Mouse (Mus musculus) left cerebral cortex, adult 2 months (tissue): ENCODE measurements around the gene Hsp90aa1. TPM values are rescaled to one million over a fixed set of nuclear protein-coding genes. Genes with fewer than 3 reads are reported as not detected.
"Not testable (repeated sequence)": the region's sequence is repeated elsewhere in the genome, so short reads cannot be mapped to it uniquely, and the experiment has no call there.

Experiments used
- DNase-seq, 2 experiments: peaks; one replicate each; pipeline ENCODE4 v3.0.0; 2021 to 2022; ENCODE audit warnings: low spot score in 2 of 2, mixed read lengths in 1 of 2; ENCODE audit errors: extremely low spot score in 1 of 2
- H3K27ac ChIP-seq: fragments of 200-600 bp; 2 replicates; pipeline ENCODE4 v1.8.1; 2022
- H3K4me3 ChIP-seq: fragments of 200-600 bp; 2 replicates; pipeline ENCODE4 v1.8.1; 2022
- CTCF ChIP-seq: fragments of 200-600 bp; IDR thresholded peaks from 2 replicates; pipeline ENCODE4 v1.8.1; 2022; ENCODE audit warnings: antibody characterized with exemption, mild to moderate bottlenecking, moderate library complexity
- intact Hi-C: fragments of 180-260 bp; cut with DNase I; formaldehyde crosslinking; loops from one replicate; pipeline ENCODE4 v1.15.1; 2025
- total RNA-seq, 2 experiments: library from RNA; stranded (reverse); gene quantifications; 2 replicates each; pipeline ENCODE4 v1.2.3; 2021

Hsp90aa1 gene
- total RNA-seq, 2 experiments from 2014 or later: 993 to 1,084 TPM

DNA sequence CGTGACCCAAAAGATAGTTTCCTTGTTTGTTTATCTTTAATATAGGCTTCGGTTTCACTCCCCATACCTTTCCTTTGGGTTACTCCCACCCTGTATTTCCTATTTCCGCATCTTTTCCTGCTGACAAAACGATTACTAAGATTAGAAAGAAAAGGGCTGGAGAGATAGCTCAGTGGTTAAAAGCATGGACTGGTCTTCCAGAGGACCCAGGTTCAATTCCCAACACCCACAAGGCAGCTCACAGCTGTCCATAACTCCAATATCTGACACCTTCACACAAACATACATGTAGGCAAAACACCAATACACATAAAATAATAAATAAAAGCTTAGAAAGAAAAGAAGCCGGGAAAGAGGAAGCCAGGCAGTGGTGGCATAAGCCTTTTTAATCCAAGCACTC, 5.1 kb downstream of the Hsp90aa1 start:
- no peak overlapping the region for H3K4me3 ChIP-seq
- DNase-seq: no peak
- H3K27ac ChIP-seq: no peak overlapping the region
- intact Hi-C loops: loop anchor here (2.0 kb wide), 3 partner anchors 39 to 143 kb away; partner anchors contain the start of genes Dync1h1, Mok and Wdr20
- TF ChIP-seq CTCF: no peak

DNA sequence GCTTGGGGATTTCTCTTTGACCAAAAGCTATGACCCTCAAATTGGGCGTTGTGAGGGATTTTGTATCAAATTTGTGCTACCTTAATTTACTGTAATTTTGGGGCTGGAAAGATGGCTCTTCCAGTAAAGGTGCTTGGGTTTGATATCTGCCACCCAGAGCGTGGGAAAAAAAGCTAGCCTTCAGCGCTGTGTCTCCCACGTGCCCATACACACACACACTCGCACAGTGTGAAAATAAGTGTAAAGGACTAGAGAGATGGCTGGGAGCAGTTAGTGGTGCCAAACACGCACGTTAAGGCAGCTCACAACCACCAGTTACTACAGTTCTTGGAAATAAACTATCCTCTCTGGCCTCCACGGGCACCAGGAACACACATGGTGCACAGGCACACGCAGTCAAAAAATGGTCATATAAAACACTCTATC, 5.5 kb downstream of the Hsp90aa1 start:
- no peak for TF ChIP-seq CTCF
- no peak for DNase-seq
- H3K27ac ChIP-seq: peak overlapping the region; percentile 93
- peak overlapping the region; percentile 68 for H3K4me3 ChIP-seq
- intact Hi-C loops: loop anchor here (2.0 kb wide), 3 partner anchors 40 to 144 kb away; partner anchors contain the start of genes Dync1h1, Mok and Wdr20

DNA sequence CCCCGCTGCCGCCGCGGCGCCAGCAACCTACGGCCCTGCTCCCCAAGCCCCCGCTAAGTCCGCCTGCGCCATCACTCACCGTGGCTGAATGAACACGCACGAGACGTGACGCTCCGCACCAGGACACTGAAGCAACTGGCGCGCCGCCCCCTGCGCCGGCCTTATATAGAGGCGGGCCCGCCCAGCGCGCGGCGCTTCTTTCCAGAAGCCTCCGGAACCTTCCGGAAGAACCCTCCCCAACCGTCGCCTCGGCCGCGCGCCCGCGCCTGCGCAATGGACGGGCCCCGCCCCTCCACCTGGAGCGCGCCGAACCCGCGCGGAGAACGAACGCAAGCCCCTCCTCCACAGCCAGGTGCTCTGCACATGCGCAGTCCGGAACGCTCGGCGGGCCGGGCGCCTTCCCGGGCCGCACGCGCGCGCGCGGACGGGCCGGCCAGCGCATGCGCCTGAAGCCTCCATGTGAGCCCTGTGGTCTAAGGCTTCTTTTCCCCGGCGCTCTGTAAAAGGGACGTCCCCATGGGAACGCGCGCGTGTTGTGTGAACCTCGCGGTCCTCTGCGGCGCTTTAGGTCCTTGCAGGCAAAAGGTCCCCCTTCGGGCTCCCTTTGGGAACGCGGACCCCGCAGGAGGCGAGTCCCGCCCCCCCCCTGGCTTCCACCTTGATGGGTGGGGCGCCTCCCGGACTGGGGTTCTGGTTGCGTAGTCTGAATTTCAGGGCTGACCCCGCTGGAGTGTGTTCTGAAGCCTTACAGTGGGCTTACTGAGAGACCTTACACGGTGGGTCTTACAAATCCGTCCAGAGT, 6.2 kb downstream of the Hsp90aa1 start:
- peak; percentile 98 to 99 for DNase-seq
- TF ChIP-seq CTCF: no peak
- Histone ChIP-seq H3K27ac (peak overlapping the region; percentile 99), H3K4me3 (peak overlapping the region; percentile 97)
- intact Hi-C loops: loop anchor here (2.0 kb wide), 3 partner anchors 40 to 144 kb away; partner anchors contain the start of genes Dync1h1, Mok and Wdr20

DNA sequence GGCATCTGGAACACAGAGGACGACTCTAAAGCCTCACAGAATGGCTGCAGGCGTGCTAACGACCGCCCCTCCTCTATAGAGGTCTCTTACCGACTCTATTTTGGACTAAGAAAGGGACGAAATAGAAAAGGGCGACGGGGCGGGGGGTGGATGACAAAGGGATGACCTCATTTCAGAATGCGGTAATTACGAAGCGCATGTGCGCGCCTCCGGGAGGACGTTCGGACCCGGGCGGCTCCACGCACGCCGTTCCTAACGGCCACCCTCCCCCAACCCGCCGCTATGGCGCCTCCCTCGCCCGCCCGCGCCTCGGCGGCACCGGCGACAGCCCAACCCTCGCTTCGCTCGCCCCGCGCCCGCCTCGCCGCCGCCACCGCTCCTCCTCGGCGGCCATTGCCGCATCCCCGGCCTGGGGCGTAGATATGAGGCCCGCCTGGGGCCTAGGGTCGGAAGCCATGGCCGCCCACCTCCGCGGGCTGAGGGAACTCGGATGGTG, 6.8 kb downstream of the Hsp90aa1 start:
- H3K4me3 ChIP-seq: peak overlapping the region; percentile 97
- peak; percentile 69 to 73 for DNase-seq
- TF ChIP-seq CTCF: no peak
- H3K27ac ChIP-seq: peak overlapping the region; percentile 99
- intact Hi-C loops: loop anchor here (2.0 kb wide), 3 partner anchors 41 to 145 kb away; partner anchors contain the start of genes Dync1h1, Mok and Wdr20

DNA sequence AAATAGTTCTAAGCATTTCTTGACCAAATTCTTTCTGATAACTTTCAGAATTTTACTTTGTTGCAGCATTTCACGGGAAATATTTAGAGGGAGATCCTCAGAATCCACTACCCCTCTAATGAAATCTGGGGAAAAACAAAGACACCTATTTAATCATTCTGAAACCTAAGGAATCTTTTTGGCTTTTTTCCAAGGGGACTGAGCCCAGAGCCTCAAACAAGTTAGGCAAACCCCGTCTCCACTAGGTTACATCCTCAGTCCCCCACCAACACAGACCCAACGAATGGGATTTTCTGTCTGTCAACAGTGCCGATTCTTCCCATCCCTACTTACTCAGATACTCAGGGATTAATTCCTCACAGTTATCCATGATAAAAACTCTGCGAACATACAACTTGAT, 9.2 kb downstream of the Hsp90aa1 start:
- H3K27ac ChIP-seq, intact Hi-C loops, H3K4me3 ChIP-seq, DNase-seq: not testable (repeated sequence)

DNA sequence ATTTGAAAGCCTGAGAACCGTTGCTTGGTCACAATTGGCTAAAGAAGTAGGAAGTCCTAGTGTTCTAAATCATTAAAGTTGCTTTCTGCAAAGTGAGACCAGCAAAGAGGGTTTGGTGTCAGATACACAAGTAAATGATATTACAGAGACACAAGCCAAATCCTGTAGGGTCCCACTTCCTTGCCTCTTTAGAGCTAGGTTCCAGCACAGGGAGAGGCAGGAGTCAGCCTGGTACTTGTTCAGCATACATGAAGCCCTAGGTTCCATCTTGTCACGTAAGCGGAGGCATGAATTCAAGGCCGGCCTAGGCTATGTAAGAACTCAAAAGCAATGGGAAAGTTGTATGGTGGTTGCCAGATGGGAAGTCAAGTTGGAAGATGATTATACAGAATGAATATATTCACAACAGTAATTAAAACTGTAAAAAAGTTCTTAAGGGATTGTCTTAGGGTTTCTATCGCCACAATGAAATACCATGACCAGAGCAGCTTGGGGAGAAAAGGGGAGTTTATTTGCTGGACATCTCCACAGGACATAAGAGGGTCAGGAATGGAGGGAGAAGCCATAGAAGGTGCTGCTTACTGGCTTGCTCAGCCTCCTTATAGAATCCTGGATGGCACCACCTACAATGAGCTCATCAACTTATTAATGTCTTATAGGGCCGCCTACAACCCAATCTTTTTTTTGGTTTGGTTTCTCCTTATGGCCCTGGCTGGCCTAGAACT, 12.4 kb downstream of the Hsp90aa1 start:
- intact Hi-C loops: no loop called here
- Histone ChIP-seq H3K4me3 (no peak overlapping the region), H3K27ac (no peak overlapping the region)
- TF ChIP-seq CTCF: no peak
- DNase-seq: no peak

DNA sequence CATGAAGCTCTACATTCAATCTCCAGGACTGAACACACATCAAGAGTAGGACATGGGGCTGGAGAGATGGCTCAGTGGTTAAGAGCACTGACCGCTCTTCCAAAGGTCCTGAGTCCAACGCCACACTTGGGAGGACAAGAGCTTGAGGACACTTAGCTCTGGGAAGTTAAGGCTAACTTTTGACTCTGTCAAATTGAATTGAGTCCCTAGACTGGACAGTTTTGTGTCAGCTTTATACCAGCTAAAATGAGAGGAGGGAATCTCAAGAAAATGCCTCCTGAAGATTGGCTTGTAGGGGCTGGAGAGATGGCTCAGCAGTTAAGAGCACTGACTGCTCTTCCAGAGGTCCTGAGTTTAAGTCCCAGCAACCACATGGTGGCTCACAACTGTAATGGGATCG, 13.6 kb downstream of the Hsp90aa1 start:
- intact Hi-C loops, DNase-seq, H3K27ac ChIP-seq: not testable (repeated sequence)

DNA sequence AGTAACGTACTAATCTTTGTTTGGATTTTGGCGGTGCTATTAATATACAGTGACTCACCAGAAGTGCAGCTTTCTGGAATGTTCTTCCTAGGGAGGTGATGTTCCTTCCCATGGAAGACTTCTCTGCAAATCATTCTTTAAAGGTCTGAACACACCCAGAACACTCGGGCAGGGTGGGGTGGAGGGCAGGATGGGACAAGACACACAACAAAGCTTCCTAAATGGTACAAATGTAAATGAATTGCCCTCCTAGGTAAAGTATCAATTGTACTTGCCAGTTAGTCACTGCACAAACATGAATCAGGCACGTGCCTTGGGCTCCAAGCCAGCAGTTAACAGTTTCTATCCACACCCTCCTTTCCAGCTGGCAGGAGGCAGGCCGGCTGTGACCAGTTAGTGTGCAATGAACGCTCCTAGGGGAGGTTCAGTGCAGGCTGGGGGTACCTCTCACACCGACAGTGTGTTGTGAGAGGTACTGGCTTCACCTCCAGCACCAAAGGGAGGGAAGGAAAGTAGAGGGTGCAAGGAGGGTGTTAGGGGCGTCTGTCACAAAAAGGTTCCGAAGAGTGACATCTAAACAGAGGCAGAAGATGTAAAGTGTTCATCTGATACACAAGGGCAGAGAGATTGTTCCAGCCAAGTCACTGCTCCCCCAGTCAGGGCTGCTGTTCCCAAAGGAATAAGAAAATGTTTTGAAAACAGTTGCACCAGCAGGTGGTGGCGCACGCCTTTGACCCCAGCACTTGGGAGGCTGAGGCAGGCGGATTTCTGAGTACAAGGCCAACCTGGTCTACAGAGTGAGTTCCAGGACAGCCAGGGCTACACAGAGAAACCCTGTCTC, 14.4 kb downstream of the Hsp90aa1 start:
- H3K4me3 ChIP-seq: no peak overlapping the region
- intact Hi-C loops: no loop called here
- DNase-seq: peak in 1 of 2 experiments; percentile 35
- no peak for TF ChIP-seq CTCF
- H3K27ac ChIP-seq: peak overlapping the region; percentile 16; the same call in 1 of the 2 replicates

More for the DNA sequence above, 13.6 kb downstream of the Hsp90aa1 start:
- not testable (repeated sequence) for H3K4me3 ChIP-seq

DNA sequence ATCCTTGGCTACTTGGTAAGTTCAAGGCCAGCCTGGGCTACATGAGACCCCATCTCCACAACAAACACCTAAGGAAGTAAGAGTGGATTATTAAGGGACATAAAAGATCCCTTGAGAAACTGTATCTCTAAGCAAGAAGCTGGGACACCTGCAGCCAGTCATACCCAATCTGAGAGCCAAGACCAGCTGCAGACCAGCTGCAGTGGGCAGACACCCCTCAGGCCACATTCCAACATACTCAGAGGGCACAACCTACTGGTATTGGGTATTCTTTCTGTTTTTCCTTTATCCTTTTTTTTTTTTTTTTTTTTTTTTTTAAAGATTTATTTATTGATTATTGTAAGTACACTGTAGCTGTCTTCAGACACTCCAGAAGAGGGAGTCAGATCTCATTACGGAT, 18.9 kb downstream of the Hsp90aa1 start:
- no peak overlapping the region for H3K4me3 ChIP-seq
- intact Hi-C loops: no loop called here
- TF ChIP-seq CTCF: no peak
- no peak for DNase-seq
- no peak overlapping the region for H3K27ac ChIP-seq

DNA sequence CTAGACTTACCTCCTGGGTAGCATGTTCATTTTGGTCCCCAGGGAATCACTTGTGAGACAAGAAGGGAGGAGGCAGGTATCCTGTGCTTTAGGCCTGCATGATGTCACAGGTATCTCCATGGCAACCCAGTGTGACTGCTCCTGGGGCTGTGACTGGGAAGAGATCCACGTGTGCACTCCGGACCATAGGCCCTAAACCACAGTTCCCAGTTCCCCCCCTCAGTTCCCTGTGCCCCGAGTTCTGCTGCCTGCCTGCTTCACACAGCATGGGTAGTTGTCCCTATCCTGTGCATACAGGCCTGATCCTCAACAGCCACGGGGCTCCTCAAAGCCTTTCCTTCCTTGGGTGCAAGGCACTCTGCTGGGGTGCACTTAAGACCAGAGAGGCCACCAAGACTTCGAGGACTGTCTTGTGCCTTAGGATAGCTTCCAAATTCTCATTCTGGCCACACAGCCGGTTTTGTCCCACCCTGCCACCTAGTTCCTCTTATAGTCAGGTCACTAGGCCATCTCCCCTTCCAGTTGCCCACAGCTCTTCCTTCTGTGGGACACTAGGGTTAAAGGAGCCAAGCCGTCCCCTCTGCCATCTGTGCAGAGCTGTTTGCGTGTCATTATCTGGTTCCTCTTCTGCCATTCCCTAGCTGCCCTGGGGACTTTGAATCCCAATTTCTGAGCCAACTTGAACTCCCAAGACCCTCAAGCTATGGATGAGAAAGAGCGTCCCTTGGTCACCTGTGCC, 19.8 kb downstream of the Hsp90aa1 start, which contains the start of gene 1700001K19Rik:
1700001K19Rik (minus strand) TSS at position 59 of the 739 bp plus-strand sequence.
- H3K4me3 ChIP-seq: no peak within 1 kb of the TSS
- H3K27ac ChIP-seq: no peak within 1 kb of the TSS
- no peak for TF ChIP-seq CTCF
- intact Hi-C loops: no loop called here
- DNase-seq: no peak
